Mouse (Mus musculus) stomach, embryonic 15.5 days (tissue): ENCODE results near the gene Fbxl14. TPM values are rescaled to one million over a fixed set of nuclear protein-coding genes. Genes with fewer than 3 reads are reported as not detected.
"Not testable (repeated sequence)": the region's sequence is repeated elsewhere in the genome, so short reads cannot be mapped to it uniquely, and the experiment has no call there.

Experiments used
- ATAC-seq: fragments of 200-750 bp; cut with Nextera tagmentation; 2 replicates; pipeline ENCODE4 v1.8.0; 2017; ENCODE audit warnings: low read depth, moderate number of reproducible peaks, moderate TSS enrichment; ENCODE audit not compliant: insufficient read depth, low FRiP score
- H3K27ac ChIP-seq: fragments of 300-500 bp; sonication (generic); 2 replicates; pipeline ENCODE4 v1.5.1; 2015; ENCODE audit warnings: mild to moderate bottlenecking, inconsistent platforms
- H3K27me3 ChIP-seq: fragments of 300-500 bp; sonication (generic); replicated peaks from 2 replicates; pipeline ENCODE4 v1.6.1; 2015; ENCODE audit warnings: inconsistent platforms
- H3K36me3 ChIP-seq: fragments of 300-500 bp; sonication (generic); 2 replicates; pipeline ENCODE4 v1.6.1; 2015; ENCODE audit warnings: inconsistent platforms
- H3K4me1 ChIP-seq: fragments of 300-500 bp; sonication (generic); 2 replicates; pipeline ENCODE4 v1.6.1; 2015; ENCODE audit warnings: inconsistent platforms
- H3K4me2 ChIP-seq: fragments of 300-500 bp; sonication (generic); 2 replicates; pipeline ENCODE4 v1.6.1; 2015; ENCODE audit warnings: mild to moderate bottlenecking, inconsistent platforms
- H3K4me3 ChIP-seq: fragments of 300-500 bp; sonication (generic); replicated peaks from 2 replicates; pipeline ENCODE4 v1.5.1; 2015; ENCODE audit warnings: inconsistent platforms
- H3K9ac ChIP-seq: fragments of 300-500 bp; sonication (generic); 2 replicates; pipeline ENCODE4 v1.6.1; 2015; ENCODE audit warnings: inconsistent platforms
- H3K9me3 ChIP-seq: fragments of 300-500 bp; sonication (generic); 2 replicates; pipeline ENCODE4 v1.6.1; 2016; ENCODE audit warnings: inconsistent platforms
- WGBS: fragments of 180-500 bp; shearing (Covaris S2); methylation state at CpG from one replicate; pipeline ENCODE4 v1.1.7; 2015; 5-methylcytosine and 5-hydroxymethylcytosine counted together
- polyA plus RNA-seq: library from polyadenylated mRNA; unstranded; fragments of >200 nt; fragmentation: Nextera tagmentation; extraction: Ambion mirVana; gene quantifications from 2 replicates; pipeline ENCODE4 v1.2.1, GENCODE M21; 2015

Fbxl14 gene
- 4.3 and 4.8 TPM in 2 replicates for polyA plus RNA-seq

- peak within 1 kb of the TSS; percentile 98 for H3K27ac ChIP-seq
- H3K9ac ChIP-seq: peak within 1 kb of the TSS; percentile 69
- H3K27me3 ChIP-seq: no peaks in the 10 kb centered on the region
- H3K4me2 ChIP-seq: peak within 1 kb of the TSS; percentile 97
- H3K4me3 ChIP-seq: peak within 1 kb of the TSS; percentile 82
- H3K9me3 ChIP-seq: no peaks in the 10 kb centered on the region
- WGBS: under 1% methylated on average over 57 of the region's 101 CpGs
- peak; percentile 84 for ATAC-seq
- no peaks in the 10 kb centered on the region for H3K36me3 ChIP-seq
- H3K4me1 ChIP-seq: peaks cover 29% of the 10 kb centered on the region
Observed at GRCm38 (mm10) chr6:119479343-119479875, at the start of gene Fbxl14. Gene Fbxl14, plus strand, starts transcription at chr6:119479668.

- Histone ChIP-seq H3K27me3 (no peaks in the 10 kb centered on the region), H3K4me1 (no peaks in the 10 kb centered on the region), H3K27ac (no peak overlapping the region), H3K36me3 (peaks cover 3% of the 10 kb centered on the region; the same call in 1 of the 2 replicates), H3K4me3 (no peak overlapping the region), H3K9me3 (no peaks in the 10 kb centered on the region), H3K4me2 (no peak overlapping the region), H3K9ac (no peak overlapping the region)
- 52% methylated on average over 2 of the region's 2 CpGs for WGBS
- no peak for ATAC-seq
Observed at GRCm38 (mm10) chr6:119430508-119430907, 49.0 kb upstream of the Fbxl14 start.

GRCm38 (mm10) chr6:119431751-119432324, 47.6 kb upstream of the Fbxl14 start:
- no peak overlapping the region for H3K9ac ChIP-seq
- 71% methylated on average over 6 of the region's 6 CpGs for WGBS
- H3K36me3 ChIP-seq: peaks cover 3% of the 10 kb centered on the region; the same call in 1 of the 2 replicates
- no peak for ATAC-seq
- no peaks in the 10 kb centered on the region for H3K9me3 ChIP-seq
- H3K27ac ChIP-seq: no peak overlapping the region
- H3K4me3 ChIP-seq: no peak overlapping the region
- H3K4me2 ChIP-seq: no peak overlapping the region
- H3K4me1 ChIP-seq: no peaks in the 10 kb centered on the region
- no peaks in the 10 kb centered on the region for H3K27me3 ChIP-seq

GRCm38 (mm10) chr6:119434394-119434793, 45.1 kb upstream of the Fbxl14 start:
- Histone ChIP-seq H3K4me2 (no peak overlapping the region), H3K9me3 (no peaks in the 10 kb centered on the region), H3K9ac (no peak overlapping the region), H3K27me3 (no peaks in the 10 kb centered on the region), H3K27ac (no peak overlapping the region), H3K4me1 (no peaks in the 10 kb centered on the region), H3K4me3 (no peak overlapping the region), H3K36me3 (0 out of 2 replicates have a peak, but pooled peaks cover 3% of the 10 kb centered on the region)
- no peak for ATAC-seq
- WGBS: 75% methylated on average over 4 of the region's 4 CpGs

GRCm38 (mm10) chr6:119437894-119438761, 41.3 kb upstream of the Fbxl14 start:
- no peaks in the 10 kb centered on the region for H3K4me1 ChIP-seq
- no peak overlapping the region for H3K27ac ChIP-seq
- H3K4me2 ChIP-seq: no peak overlapping the region
- no peak for ATAC-seq
- WGBS: 51% methylated on average over 8 of the region's 8 CpGs
- H3K36me3 ChIP-seq: 0 out of 2 replicates have a peak, but pooled peaks cover 3% of the 10 kb centered on the region
- H3K27me3 ChIP-seq: no peaks in the 10 kb centered on the region
- H3K9ac ChIP-seq: no peak overlapping the region
- no peaks in the 10 kb centered on the region for H3K9me3 ChIP-seq
- H3K4me3 ChIP-seq: no peak overlapping the region

GRCm38 (mm10) chr6:119442729-119443128, 36.7 kb upstream of the Fbxl14 start:
- WGBS: 81% methylated on average over 5 of the region's 5 CpGs
- not testable (repeated sequence) for H3K9me3 ChIP-seq, H3K9ac ChIP-seq, ATAC-seq, H3K4me1 ChIP-seq, H3K27ac ChIP-seq, H3K4me3 ChIP-seq, H3K4me2 ChIP-seq, H3K36me3 ChIP-seq, H3K27me3 ChIP-seq

GRCm38 (mm10) chr6:119443742-119444645, 35.5 kb upstream of the Fbxl14 start:
- 27% methylated on average over 12 of the region's 12 CpGs for WGBS
- H3K36me3 ChIP-seq: no peaks in the 10 kb centered on the region
- no peak overlapping the region for H3K9ac ChIP-seq
- no peaks in the 10 kb centered on the region for H3K27me3 ChIP-seq
- peak overlapping the region; percentile 43 for H3K4me2 ChIP-seq
- H3K4me3 ChIP-seq: no peak overlapping the region; the same call in 1 of the 2 replicates
- ATAC-seq: peak; percentile 54
- H3K4me1 ChIP-seq: peaks cover 12% of the 10 kb centered on the region; the same call in 1 of the 2 replicates
- no peaks in the 10 kb centered on the region for H3K9me3 ChIP-seq
- peak overlapping the region; percentile 9; the same call in 1 of the 2 replicates for H3K27ac ChIP-seq

- H3K4me2 ChIP-seq: no peak overlapping the region
- H3K27me3 ChIP-seq: no peaks in the 10 kb centered on the region
- H3K4me1 ChIP-seq: peaks cover 16% of the 10 kb centered on the region; the same call in 1 of the 2 replicates
- H3K9ac ChIP-seq: no peak overlapping the region
- no peaks in the 10 kb centered on the region for H3K9me3 ChIP-seq
- no peak for ATAC-seq
- H3K27ac ChIP-seq: no peak overlapping the region
- H3K36me3 ChIP-seq: no peaks in the 10 kb centered on the region
- whole genome bisulfite sequencing: 69% methylated on average over 11 of the region's 11 CpGs
- no peak overlapping the region for H3K4me3 ChIP-seq
Observed at GRCm38 (mm10) chr6:119445671-119446607, 33.5 kb upstream of the Fbxl14 start.

GRCm38 (mm10) chr6:119448321-119449059, 31.0 kb upstream of the Fbxl14 start:
- peaks cover 27% of the 10 kb centered on the region for H3K4me1 ChIP-seq
- no peaks in the 10 kb centered on the region for H3K27me3 ChIP-seq
- 13% methylated on average over 18 of the region's 18 CpGs for WGBS
- H3K9ac ChIP-seq: no peak overlapping the region
- no peak overlapping the region for H3K27ac ChIP-seq
- H3K9me3 ChIP-seq: no peaks in the 10 kb centered on the region
- peak overlapping the region; percentile 72 for H3K4me2 ChIP-seq
- ATAC-seq: no peak
- H3K4me3 ChIP-seq: peak overlapping the region; percentile 35
- no peaks in the 10 kb centered on the region for H3K36me3 ChIP-seq

- 7% methylated on average over 14 of the region's 23 CpGs for WGBS
- H3K27ac ChIP-seq: no peak overlapping the region
- peak; percentile 60; the same call in 1 of the 2 replicates for ATAC-seq
Observed at GRCm38 (mm10) chr6:119449060-119449499, 30.4 kb upstream of the Fbxl14 start.

More at GRCm38 (mm10) chr6:119449060-119449499, 30.4 kb upstream of the Fbxl14 start:
- Histone ChIP-seq H3K9ac (no peak overlapping the region), H3K4me1 (peaks cover 24% of the 10 kb centered on the region), H3K4me3 (peak overlapping the region; percentile 35), H3K9me3 (no peaks in the 10 kb centered on the region), H3K4me2 (peak overlapping the region; percentile 72), H3K27me3 (no peaks in the 10 kb centered on the region), H3K36me3 (no peaks in the 10 kb centered on the region)
